Mouse (Mus musculus): Measurements from ENCODE around the gene Xpnpep3.

- TF ChIP-seq CTCF (IDR thresholded peaks at IDR 0.05; ENCODE audit: control insufficient read depth, insufficient read depth, low read length) = no peak
- TF ChIP-seq POLR2A (IDR thresholded peaks at IDR 0.05; ENCODE audit: borderline replicate concordance, control insufficient read depth, low read depth, low read length) = no peak
These were observed 29.6 kb upstream of the Xpnpep3 start for GRCm38 (mm10) chr15:81370356-81370755.
